Mouse (Mus musculus) neural tube, embryonic 12.5 days (tissue): ENCODE measurements around the gene Gjd3. TPM values are rescaled to one million over a fixed set of nuclear protein-coding genes. Genes with fewer than 3 reads are reported as not detected.
"Not testable (repeated sequence)": the region's sequence is repeated elsewhere in the genome, so short reads cannot be mapped to it uniquely, and the experiment has no call there.

Experiments
- ATAC-seq: fragments of 200-750 bp; cut with Nextera tagmentation; 2 replicates; pipeline ENCODE4 v1.8.0; 2017; ENCODE audit warnings: low read depth, mild to moderate bottlenecking, moderate TSS enrichment, moderate library complexity; ENCODE audit not compliant: low FRiP score
- H3K27ac ChIP-seq: fragments of 300-500 bp; sonication (generic); 2 replicates; pipeline ENCODE4 v1.5.1; 2016
- H3K27me3 ChIP-seq: fragments of 300-500 bp; sonication (generic); replicated peaks from 2 replicates; pipeline ENCODE4 v1.6.1; 2016; ENCODE audit warnings: mild to moderate bottlenecking
- H3K36me3 ChIP-seq: fragments of 300-500 bp; sonication (generic); 2 replicates; pipeline ENCODE4 v1.6.1; 2016; ENCODE audit warnings: mild to moderate bottlenecking
- H3K4me1 ChIP-seq: fragments of 300-500 bp; sonication (generic); 2 replicates; pipeline ENCODE4 v1.6.1; 2016
- H3K4me2 ChIP-seq: fragments of 300-500 bp; sonication (generic); replicated peaks from 2 replicates; pipeline ENCODE4 v1.6.1; 2016; ENCODE audit warnings: mild to moderate bottlenecking
- H3K4me3 ChIP-seq: fragments of 300-500 bp; sonication (generic); 2 replicates; pipeline ENCODE4 v1.5.1; 2016
- H3K9ac ChIP-seq: fragments of 300-500 bp; sonication (generic); 2 replicates; pipeline ENCODE4 v1.6.1; 2016; ENCODE audit warnings: mild to moderate bottlenecking
- H3K9me3 ChIP-seq: fragments of 300-500 bp; sonication (generic); 2 replicates; pipeline ENCODE4 v1.6.1; 2016; ENCODE audit warnings: mild to moderate bottlenecking
- WGBS: fragments of 180-500 bp; shearing (Covaris S2); methylation state at CpG from one replicate; pipeline ENCODE4 v1.1.7; 2016; 5-methylcytosine and 5-hydroxymethylcytosine counted together
- polyA plus RNA-seq: library from polyadenylated mRNA; unstranded; fragments of >200 nt; fragmentation: Nextera tagmentation; extraction: Ambion mirVana; gene quantifications from 2 replicates; pipeline ENCODE4 v1.2.1, GENCODE M21; 2016

The Gjd3 gene
- polyA plus RNA-seq, 1 experiment from 2014 or later: 2.0 TPM

DNA sequence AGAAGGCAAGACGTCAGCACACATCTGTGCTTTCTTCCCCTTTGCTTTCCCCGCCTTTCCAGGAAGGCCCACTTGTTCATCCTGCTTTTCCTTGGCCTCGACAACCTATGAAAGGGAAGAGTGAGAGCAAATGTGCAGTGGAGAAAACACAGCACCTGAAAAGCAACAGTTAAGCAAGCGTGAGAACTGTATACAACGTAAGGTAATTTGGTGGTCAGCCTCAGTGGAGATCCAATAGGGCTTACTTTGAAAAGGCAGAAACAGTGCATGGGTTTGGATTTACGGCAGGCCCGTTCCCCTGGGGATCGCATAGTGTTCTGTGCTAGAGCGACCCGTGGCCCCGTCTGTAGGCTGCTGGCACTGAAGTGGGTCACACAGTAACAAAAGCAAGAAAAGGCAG lies 16.4 kb upstream of the Gjd3 start:
- Histone ChIP-seq H3K4me1 (no peaks in the 10 kb centered on the region), H3K36me3 (peaks cover 74% of the 10 kb centered on the region), H3K4me3 (no peak overlapping the region), H3K9ac (no peak overlapping the region), H3K27ac (no peak overlapping the region), H3K4me2 (no peak overlapping the region), H3K27me3 (no peaks in the 10 kb centered on the region), H3K9me3 (no peaks in the 10 kb centered on the region)
- no peak for ATAC-seq
- WGBS: 84% methylated on average over 11 of the region's 11 CpGs

GRCm38 (mm10) chr11:98998776-98999175 lies 16.0 kb upstream of the Gjd3 start:
- Histone ChIP-seq H3K4me2 (no peak overlapping the region), H3K4me1 (no peaks in the 10 kb centered on the region), H3K27me3 (no peaks in the 10 kb centered on the region), H3K9me3 (no peaks in the 10 kb centered on the region), H3K36me3 (peaks cover 75% of the 10 kb centered on the region), H3K9ac (no peak overlapping the region), H3K27ac (no peak overlapping the region), H3K4me3 (no peak overlapping the region)
- no peak for ATAC-seq

DNA sequence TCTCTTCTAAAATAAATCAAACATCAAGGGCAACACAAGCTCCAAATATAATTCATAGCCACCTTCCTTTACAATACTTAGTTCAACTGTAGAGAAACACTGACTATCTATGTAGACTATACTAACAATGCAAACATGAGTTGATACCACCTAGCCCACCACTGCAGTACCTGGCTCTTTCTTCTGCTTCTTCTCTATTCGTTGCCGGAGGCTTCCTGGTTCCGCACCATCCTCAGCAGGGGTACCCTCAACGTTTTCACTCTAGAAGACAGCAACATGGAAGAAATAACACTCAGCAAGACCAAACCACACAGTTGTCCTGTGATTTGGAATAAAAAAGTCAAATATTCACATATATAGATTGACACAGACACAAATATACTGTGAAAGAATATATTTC lies 14.8 kb upstream of the Gjd3 start:
- no peaks in the 10 kb centered on the region for H3K9me3 ChIP-seq
- H3K9ac ChIP-seq: no peak overlapping the region
- H3K4me3 ChIP-seq: no peak overlapping the region
- no peaks in the 10 kb centered on the region for H3K27me3 ChIP-seq
- H3K27ac ChIP-seq: no peak overlapping the region
- no peak overlapping the region for H3K4me2 ChIP-seq
- H3K36me3 ChIP-seq: peaks cover 78% of the 10 kb centered on the region
- no peaks in the 10 kb centered on the region for H3K4me1 ChIP-seq
- 95% methylated on average over 4 of the region's 4 CpGs for WGBS
- no peak for ATAC-seq

- H3K27me3 ChIP-seq: no peaks in the 10 kb centered on the region
- no peaks in the 10 kb centered on the region for H3K9me3 ChIP-seq
- WGBS: 96% methylated on average over 7 of the region's 7 CpGs
- H3K4me1 ChIP-seq: no peaks in the 10 kb centered on the region
- peaks cover 71% of the 10 kb centered on the region for H3K36me3 ChIP-seq
- ATAC-seq: no peak
- no peak overlapping the region for H3K4me3 ChIP-seq
- no peak overlapping the region for H3K4me2 ChIP-seq
- H3K9ac ChIP-seq: no peak overlapping the region
- H3K27ac ChIP-seq: no peak overlapping the region
Measured at GRCm38 (mm10) chr11:98995987-98996386, 13.2 kb upstream of the Gjd3 start.

GRCm38 (mm10) chr11:98990866-98991265 lies 8.1 kb upstream of the Gjd3 start:
- H3K4me2 ChIP-seq: no peak overlapping the region
- peaks cover 34% of the 10 kb centered on the region for H3K36me3 ChIP-seq
- 83% methylated on average over 6 of the region's 6 CpGs for WGBS
- H3K9ac ChIP-seq: no peak overlapping the region
- H3K4me1 ChIP-seq: no peaks in the 10 kb centered on the region
- no peak overlapping the region for H3K4me3 ChIP-seq
- no peaks in the 10 kb centered on the region for H3K9me3 ChIP-seq
- H3K27me3 ChIP-seq: no peaks in the 10 kb centered on the region
- H3K27ac ChIP-seq: no peak overlapping the region
- no peak for ATAC-seq

DNA sequence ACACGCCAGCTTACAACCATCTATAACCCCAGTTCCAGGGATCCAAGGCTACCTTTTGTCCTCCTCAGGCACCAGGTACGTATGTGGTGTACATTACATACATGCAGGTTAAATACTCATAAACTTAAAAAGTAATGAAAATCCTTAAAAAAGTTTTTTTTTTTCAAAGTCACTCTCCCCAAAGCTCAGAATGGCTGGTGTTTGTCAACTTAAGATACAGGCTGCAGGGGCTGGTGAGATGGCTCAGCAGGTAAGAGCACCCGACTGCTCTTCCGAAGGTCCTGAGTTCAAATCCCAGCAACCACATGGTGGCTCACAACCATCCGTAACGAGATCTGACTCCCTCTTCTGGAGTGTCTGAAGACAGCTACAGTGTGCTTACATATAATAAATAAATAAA lies 5.4 kb upstream of the Gjd3 start:
- not testable (repeated sequence) for ATAC-seq, H3K27me3 ChIP-seq, H3K4me1 ChIP-seq, H3K4me3 ChIP-seq, H3K9ac ChIP-seq, H3K4me2 ChIP-seq, H3K9me3 ChIP-seq, H3K27ac ChIP-seq
- WGBS: 96% methylated on average over 6 of the region's 6 CpGs
- H3K36me3 ChIP-seq: peaks cover 14% of the 10 kb centered on the region; the same call in 1 of the 2 replicates

DNA sequence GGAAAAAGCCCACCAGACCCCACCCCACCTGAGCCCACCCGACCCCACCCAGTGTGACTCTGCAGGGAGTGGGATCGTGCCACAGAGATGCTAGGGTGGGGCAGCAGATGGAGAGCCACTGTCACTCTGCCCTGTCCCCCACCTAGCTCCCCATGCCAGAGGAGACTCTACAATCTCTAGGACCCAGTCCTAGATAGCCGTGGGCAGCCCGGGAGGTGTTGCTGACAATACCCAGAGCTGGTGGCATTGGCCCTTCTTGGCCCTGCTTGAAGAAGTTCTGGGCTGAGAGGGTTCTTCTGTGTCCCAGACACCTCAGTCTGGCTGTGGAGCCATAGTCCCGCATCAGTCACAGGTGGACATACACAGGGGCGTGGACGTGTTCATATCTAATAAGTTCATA lies 2.7 kb upstream of the Gjd3 start:
- H3K27ac ChIP-seq: no peak overlapping the region
- no peaks in the 10 kb centered on the region for H3K36me3 ChIP-seq
- ATAC-seq: no peak
- H3K4me2 ChIP-seq: no peak overlapping the region
- 0 out of 2 replicates have a peak, but pooled peaks cover 11% of the 10 kb centered on the region for H3K27me3 ChIP-seq
- H3K4me1 ChIP-seq: peaks cover 26% of the 10 kb centered on the region
- no peaks in the 10 kb centered on the region for H3K9me3 ChIP-seq
- 93% methylated on average over 7 of the region's 7 CpGs for WGBS
- no peak overlapping the region for H3K9ac ChIP-seq
- no peak overlapping the region for H3K4me3 ChIP-seq

DNA sequence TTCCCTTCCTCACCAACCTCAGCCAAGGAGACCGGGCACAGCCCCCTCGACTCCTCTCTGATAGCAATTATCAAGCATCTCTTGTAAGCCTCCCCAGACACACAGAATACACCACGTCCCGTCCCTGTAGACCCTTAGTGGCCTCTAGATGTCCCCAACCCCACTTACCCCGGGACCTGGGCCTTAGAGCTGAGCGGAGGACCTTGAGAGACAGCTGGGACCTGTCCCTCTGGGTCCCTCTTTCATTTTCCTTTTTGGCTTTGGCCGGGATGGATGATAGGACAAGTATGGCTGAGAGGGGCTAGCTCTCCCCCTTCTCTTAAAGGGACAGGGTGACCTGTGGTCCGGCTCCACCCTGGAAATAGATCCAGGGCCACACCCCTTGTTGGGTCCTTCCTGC lies 735 bp upstream of the Gjd3 start:
- H3K4me3 ChIP-seq: no peak overlapping the region; the same call in 1 of the 2 replicates
- 49% methylated on average over 8 of the region's 8 CpGs for WGBS

GRCm38 (mm10) chr11:98981997-98982772 lies 631 bp downstream of the Gjd3 start:
- peak overlapping the region; percentile 90 for H3K4me2 ChIP-seq
- ATAC-seq: peak; percentile 66
- 0 out of 2 replicates have a peak, but pooled peaks cover 11% of the 10 kb centered on the region for H3K27me3 ChIP-seq
- H3K9me3 ChIP-seq: no peaks in the 10 kb centered on the region
- peaks cover 35% of the 10 kb centered on the region for H3K4me1 ChIP-seq
- H3K9ac ChIP-seq: peak overlapping the region; percentile 76
- peak overlapping the region; percentile 58 for H3K4me3 ChIP-seq
- H3K36me3 ChIP-seq: no peaks in the 10 kb centered on the region
- peak overlapping the region; percentile 77 for H3K27ac ChIP-seq
- WGBS: under 1% methylated on average over 94 of the region's 94 CpGs

More for the DNA sequence above, 735 bp upstream of the Gjd3 start:
- Histone ChIP-seq H3K9ac (no peak overlapping the region), H3K4me1 (peaks cover 34% of the 10 kb centered on the region), H3K4me2 (peak overlapping the region; percentile 90), H3K36me3 (no peaks in the 10 kb centered on the region), H3K27ac (no peak overlapping the region), H3K27me3 (0 out of 2 replicates have a peak, but pooled peaks cover 11% of the 10 kb centered on the region), H3K9me3 (no peaks in the 10 kb centered on the region)
- ATAC-seq: no peak

GRCm38 (mm10) chr11:98981289-98981996 lies 1.4 kb downstream of the Gjd3 start:
- H3K4me3 ChIP-seq: peak overlapping the region; percentile 58
- ATAC-seq: peak; percentile 41
- H3K27me3 ChIP-seq: 0 out of 2 replicates have a peak, but pooled peaks cover 11% of the 10 kb centered on the region
- H3K9ac ChIP-seq: peak overlapping the region; percentile 76
- peaks cover 35% of the 10 kb centered on the region for H3K4me1 ChIP-seq
- WGBS: 35% methylated on average over 20 of the region's 20 CpGs
- H3K27ac ChIP-seq: peak overlapping the region; percentile 77
- no peaks in the 10 kb centered on the region for H3K36me3 ChIP-seq
- H3K9me3 ChIP-seq: no peaks in the 10 kb centered on the region
- H3K4me2 ChIP-seq: peak overlapping the region; percentile 90

GRCm38 (mm10) chr11:98979356-98979755 lies 3.5 kb downstream of the Gjd3 start:
- H3K27ac ChIP-seq: no peak overlapping the region
- no peaks in the 10 kb centered on the region for H3K9me3 ChIP-seq
- H3K9ac ChIP-seq: no peak overlapping the region
- no peak overlapping the region for H3K4me3 ChIP-seq
- 0 out of 2 replicates have a peak, but pooled peaks cover 11% of the 10 kb centered on the region for H3K27me3 ChIP-seq
- H3K4me1 ChIP-seq: peaks cover 40% of the 10 kb centered on the region
- 76% methylated on average over 5 of the region's 5 CpGs for WGBS
- ATAC-seq: no peak
- no peak overlapping the region for H3K4me2 ChIP-seq
- H3K36me3 ChIP-seq: peaks cover 10% of the 10 kb centered on the region

DNA sequence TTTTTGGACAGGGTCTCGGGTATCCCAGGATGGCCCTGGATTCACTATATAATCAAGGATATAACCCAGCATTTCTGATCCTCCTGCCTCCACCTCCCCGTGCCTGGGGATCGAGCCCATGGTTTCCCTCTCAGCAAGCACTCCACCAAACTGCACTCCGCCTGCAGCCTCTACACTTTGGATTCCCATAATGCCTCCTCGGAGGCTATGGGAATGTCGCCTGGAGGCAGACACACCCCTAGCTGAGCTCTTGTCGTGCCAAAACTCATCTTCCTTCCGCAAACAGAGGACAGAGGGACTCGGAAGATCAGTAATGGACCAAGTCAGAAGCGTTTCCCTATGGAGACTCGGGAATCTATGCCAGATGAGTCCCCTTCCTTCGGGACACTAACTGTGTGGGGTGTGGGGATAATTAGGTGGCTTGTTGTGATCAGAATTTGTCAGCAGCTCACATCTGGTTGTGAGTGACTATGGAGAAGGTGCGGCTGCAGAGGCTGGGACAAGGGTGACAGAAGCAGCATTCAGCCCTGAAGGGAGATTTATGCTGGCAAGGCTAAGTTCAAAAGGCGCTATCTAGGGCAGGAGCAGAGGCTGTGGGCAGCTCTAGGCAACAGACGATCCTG lies 4.2 kb downstream of the Gjd3 start:
- WGBS: 48% methylated on average over 15 of the region's 15 CpGs
- Histone ChIP-seq H3K4me1 (peaks cover 39% of the 10 kb centered on the region), H3K9me3 (no peaks in the 10 kb centered on the region), H3K4me3 (no peak overlapping the region), H3K27ac (no peak overlapping the region), H3K9ac (no peak overlapping the region), H3K36me3 (peaks cover 17% of the 10 kb centered on the region), H3K27me3 (0 out of 2 replicates have a peak, but pooled peaks cover 8% of the 10 kb centered on the region), H3K4me2 (no peak overlapping the region)
- no peak for ATAC-seq
